Mouse (Mus musculus) liver, embryonic 16.5 days (tissue): ENCODE measurements around the gene Tbrg4. TPM values are rescaled to one million over a fixed set of nuclear protein-coding genes. Genes with fewer than 3 reads are reported as not detected.

Source experiments
- ATAC-seq: fragments of 200-750 bp; cut with Nextera tagmentation; 2 replicates; pipeline ENCODE4 v1.8.0; 2017; ENCODE audit warnings: low read depth, mild to moderate bottlenecking, moderate number of reproducible peaks, moderate library complexity
- H3K27ac ChIP-seq: fragments of 300-500 bp; sonication (generic); 2 replicates; pipeline ENCODE4 v1.5.1; 2014; ENCODE audit warnings: mild to moderate bottlenecking, low read length
- H3K27me3 ChIP-seq: fragments of 300-500 bp; sonication (generic); 2 replicates; pipeline ENCODE4 v1.6.1; 2014; ENCODE audit warnings: low read depth, low read length, mixed read lengths; ENCODE audit not compliant: control insufficient read depth, insufficient read depth
- H3K36me3 ChIP-seq: fragments of 300-500 bp; sonication (generic); 2 replicates; pipeline ENCODE4 v1.6.1; 2014; ENCODE audit warnings: mild to moderate bottlenecking; ENCODE audit not compliant: control insufficient read depth, insufficient read depth
- H3K4me1 ChIP-seq: fragments of 300-500 bp; sonication (generic); 2 replicates; pipeline ENCODE4 v1.6.1; 2014; ENCODE audit warnings: low read depth, low read length, mixed read lengths; ENCODE audit not compliant: control insufficient read depth
- H3K4me2 ChIP-seq: fragments of 300-500 bp; sonication (generic); 2 replicates; pipeline ENCODE4 v1.6.1; 2014; ENCODE audit warnings: low read depth, low read length, mixed read lengths
- H3K4me3 ChIP-seq: fragments of 300-500 bp; sonication (generic); 2 replicates; pipeline ENCODE4 v1.5.1; 2014; ENCODE audit warnings: low read depth, mild to moderate bottlenecking, low read length
- H3K9ac ChIP-seq: fragments of 300-500 bp; sonication (generic); 2 replicates; pipeline ENCODE4 v1.6.1; 2014; ENCODE audit warnings: low read depth, low read length
- H3K9me3 ChIP-seq: fragments of 300-500 bp; sonication (generic); replicated peaks from 2 replicates; pipeline ENCODE4 v1.6.1; 2016; ENCODE audit warnings: low read length; ENCODE audit not compliant: control insufficient read depth
- WGBS: fragments of 180-500 bp; shearing (Covaris S2); extraction: QIAGEN DNeasy Blood & Tissue Kit; methylation state at CpG from one replicate; pipeline ENCODE4 v1.1.7; 2014; ENCODE audit not compliant: insufficient replicate concordance; 5-methylcytosine and 5-hydroxymethylcytosine counted together
- polyA plus RNA-seq: library from polyadenylated mRNA; unstranded; fragments of >200 nt; fragmentation: Nextera tagmentation; extraction: Ambion mirVana; gene quantifications from 2 replicates; pipeline ENCODE4 v1.2.1, GENCODE M21; 2015

Tbrg4 gene
- polyA plus RNA-seq, 1 experiment from 2014 or later, result 28.6 TPM

GRCm38 (mm10) chr11:6598191-6598889 lies 27.5 kb downstream of the Tbrg4 start:
- peak overlapping the region; percentile 34; the same call in 1 of the 2 replicates for H3K9ac ChIP-seq
- H3K27me3 ChIP-seq, result peaks cover 9% of the 10 kb centered on the region
- H3K4me3 ChIP-seq, result peak overlapping the region; percentile 35
- H3K27ac ChIP-seq, result no peak overlapping the region
- 65% methylated on average over 19 of the region's 19 CpGs for WGBS
- peak overlapping the region; percentile 36 for H3K4me2 ChIP-seq
- peaks cover 50% of the 10 kb centered on the region for H3K4me1 ChIP-seq
- no peak for ATAC-seq
- peaks cover 29% of the 10 kb centered on the region for H3K36me3 ChIP-seq
- no peaks in the 10 kb centered on the region for H3K9me3 ChIP-seq

- Histone ChIP-seq H3K4me1 (peaks cover 53% of the 10 kb centered on the region), H3K4me3 (no peak overlapping the region), H3K36me3 (peaks cover 37% of the 10 kb centered on the region), H3K9me3 (no peaks in the 10 kb centered on the region), H3K9ac (no peak overlapping the region), H3K4me2 (no peak overlapping the region), H3K27me3 (peaks cover 1% of the 10 kb centered on the region; the same call in 1 of the 2 replicates), H3K27ac (no peak overlapping the region)
- WGBS, result 71% methylated on average over 7 of the region's 7 CpGs
- no peak for ATAC-seq
Observed at GRCm38 (mm10) chr11:6597523-6597922, 28.3 kb downstream of the Tbrg4 start.

- Histone ChIP-seq H3K9ac (no peak overlapping the region; the same call in 1 of the 2 replicates), H3K4me3 (no peak overlapping the region), H3K4me2 (no peak overlapping the region), H3K4me1 (peaks cover 61% of the 10 kb centered on the region), H3K27ac (peak overlapping the region; percentile 21; the same call in 1 of the 2 replicates), H3K36me3 (peaks cover 42% of the 10 kb centered on the region), H3K27me3 (no peaks in the 10 kb centered on the region), H3K9me3 (no peaks in the 10 kb centered on the region)
- 76% methylated on average over 3 of the region's 3 CpGs for WGBS
- ATAC-seq, result no peak
Observed at GRCm38 (mm10) chr11:6596616-6597015, 29.3 kb downstream of the Tbrg4 start.

- WGBS, result 88% methylated on average over 6 of the region's 6 CpGs
- no peak overlapping the region; the same call in 1 of the 2 replicates for H3K9ac ChIP-seq
- no peak for ATAC-seq
- peak overlapping the region; percentile 21; the same call in 1 of the 2 replicates for H3K27ac ChIP-seq
- H3K4me1 ChIP-seq, result peaks cover 65% of the 10 kb centered on the region
- H3K4me3 ChIP-seq, result no peak overlapping the region
- H3K9me3 ChIP-seq, result no peaks in the 10 kb centered on the region
- H3K36me3 ChIP-seq, result peaks cover 42% of the 10 kb centered on the region
- no peak overlapping the region for H3K4me2 ChIP-seq
- no peaks in the 10 kb centered on the region for H3K27me3 ChIP-seq
Observed at GRCm38 (mm10) chr11:6596205-6596604, 29.7 kb downstream of the Tbrg4 start.

- H3K4me3 ChIP-seq, result 0 out of 2 replicates have a peak overlapping the region, but pooled peaks have one; percentile 5
- H3K27ac ChIP-seq, result peak overlapping the region; percentile 82
- 25% methylated on average over 5 of the region's 5 CpGs for WGBS
- peak overlapping the region; percentile 40 for H3K4me2 ChIP-seq
- no peaks in the 10 kb centered on the region for H3K27me3 ChIP-seq
- no peak overlapping the region for H3K9ac ChIP-seq
- H3K9me3 ChIP-seq, result no peaks in the 10 kb centered on the region
- peak; percentile 64 for ATAC-seq
- peaks cover 45% of the 10 kb centered on the region for H3K36me3 ChIP-seq
- H3K4me1 ChIP-seq, result peaks cover 69% of the 10 kb centered on the region
Observed at GRCm38 (mm10) chr11:6595339-6595738, 30.5 kb downstream of the Tbrg4 start.

- Histone ChIP-seq H3K27me3 (no peaks in the 10 kb centered on the region), H3K4me3 (0 out of 2 replicates have a peak overlapping the region, but pooled peaks have one; percentile 5), H3K27ac (peak overlapping the region; percentile 82), H3K9ac (no peak overlapping the region), H3K36me3 (peaks cover 48% of the 10 kb centered on the region), H3K4me2 (peak overlapping the region; percentile 40), H3K9me3 (no peaks in the 10 kb centered on the region), H3K4me1 (peaks cover 69% of the 10 kb centered on the region)
- WGBS, result 67% methylated on average over 6 of the region's 6 CpGs
- no peak for ATAC-seq
Observed at GRCm38 (mm10) chr11:6594845-6595244, 31.0 kb downstream of the Tbrg4 start.

GRCm38 (mm10) chr11:6593406-6593805 lies 32.5 kb downstream of the Tbrg4 start:
- H3K36me3 ChIP-seq, result peaks cover 55% of the 10 kb centered on the region
- H3K9me3 ChIP-seq, result no peaks in the 10 kb centered on the region
- no peak overlapping the region for H3K4me2 ChIP-seq
- H3K9ac ChIP-seq, result no peak overlapping the region
- 75% methylated on average over 11 of the region's 11 CpGs for WGBS
- H3K4me1 ChIP-seq, result peaks cover 67% of the 10 kb centered on the region
- 0 out of 2 replicates have a peak overlapping the region, but pooled peaks have one; percentile 21 for H3K27ac ChIP-seq
- no peaks in the 10 kb centered on the region for H3K27me3 ChIP-seq
- no peak overlapping the region for H3K4me3 ChIP-seq
- ATAC-seq, result no peak

GRCm38 (mm10) chr11:6590933-6591675 lies 34.8 kb downstream of the Tbrg4 start:
- peak; percentile 83 for ATAC-seq
- no peaks in the 10 kb centered on the region for H3K27me3 ChIP-seq
- H3K4me1 ChIP-seq, result peaks cover 78% of the 10 kb centered on the region
- 28% methylated on average over 10 of the region's 10 CpGs for WGBS
- H3K4me3 ChIP-seq, result 0 out of 2 replicates have a peak overlapping the region, but pooled peaks have one; percentile 2
- H3K27ac ChIP-seq, result peak overlapping the region; percentile 88
- H3K36me3 ChIP-seq, result peaks cover 45% of the 10 kb centered on the region
- peak overlapping the region; percentile 54 for H3K4me2 ChIP-seq
- H3K9me3 ChIP-seq, result no peaks in the 10 kb centered on the region
- H3K9ac ChIP-seq, result peak overlapping the region; percentile 36; the same call in 1 of the 2 replicates
